Mouse (Mus musculus) retina, postnatal 1 day (tissue): ENCODE results near the gene Aptx.

ENCODE experiments used
- DNase-seq: peaks from one replicate; pipeline ENCODE4 v3.0.0-alpha.2; 2012

The Aptx gene

DNA sequence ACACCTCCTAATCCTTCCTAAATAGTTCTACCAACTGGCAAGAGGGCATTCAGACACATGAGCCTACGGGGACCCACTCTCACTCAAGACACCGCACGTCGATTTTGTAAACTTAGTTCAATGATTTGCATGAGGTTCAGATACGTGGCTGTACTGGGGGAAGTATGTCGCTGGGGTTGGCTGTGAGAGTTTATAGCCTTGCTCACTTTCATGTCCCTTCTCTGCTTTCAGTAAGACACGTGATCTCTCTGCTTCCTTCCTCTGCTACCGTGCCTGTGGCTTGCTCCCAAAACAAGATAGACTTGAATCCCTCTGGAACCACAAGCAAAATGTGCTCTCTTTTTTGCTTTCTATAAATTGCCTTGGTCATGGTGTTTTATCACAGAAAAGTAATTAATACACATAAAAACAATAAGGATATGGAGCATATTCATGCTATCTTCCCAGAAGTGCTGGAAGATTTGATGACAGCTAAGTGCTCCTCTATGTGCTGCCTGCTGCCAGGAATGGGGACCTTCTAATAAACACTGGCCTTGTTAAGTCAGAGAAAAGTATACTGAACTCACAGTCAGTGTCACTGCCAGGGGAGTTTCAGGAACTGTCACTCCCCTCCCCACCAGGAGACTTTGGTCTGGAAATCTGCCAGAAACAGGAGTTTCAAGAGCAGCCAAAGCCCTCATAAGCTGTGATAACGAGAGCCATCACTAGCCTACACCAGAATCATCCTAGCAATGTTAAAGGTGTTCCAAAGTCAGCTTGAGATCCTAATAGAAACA, 36.6 kb downstream of the Aptx start:
- no peak for DNase-seq

DNA sequence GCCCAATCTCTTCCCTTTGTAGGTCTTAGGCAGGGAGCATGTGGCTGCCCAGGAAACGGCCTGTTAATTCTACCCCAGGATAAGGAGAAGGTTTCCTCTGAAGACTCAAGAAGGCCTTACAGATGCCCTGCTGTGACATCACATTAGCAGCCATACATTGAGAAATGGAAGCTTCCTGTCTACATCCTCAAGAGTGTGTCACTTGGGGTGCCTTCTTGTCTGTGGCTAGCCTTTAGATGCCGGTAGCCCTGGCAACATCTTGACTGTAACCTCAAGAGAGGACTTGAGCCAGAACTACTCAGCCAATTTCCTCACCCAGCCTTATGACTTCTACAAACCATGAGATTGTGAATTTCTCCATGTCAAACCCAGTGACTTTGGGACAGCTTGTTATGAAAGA, 51.9 kb downstream of the Aptx start:
- DNase-seq = no peak

DNA sequence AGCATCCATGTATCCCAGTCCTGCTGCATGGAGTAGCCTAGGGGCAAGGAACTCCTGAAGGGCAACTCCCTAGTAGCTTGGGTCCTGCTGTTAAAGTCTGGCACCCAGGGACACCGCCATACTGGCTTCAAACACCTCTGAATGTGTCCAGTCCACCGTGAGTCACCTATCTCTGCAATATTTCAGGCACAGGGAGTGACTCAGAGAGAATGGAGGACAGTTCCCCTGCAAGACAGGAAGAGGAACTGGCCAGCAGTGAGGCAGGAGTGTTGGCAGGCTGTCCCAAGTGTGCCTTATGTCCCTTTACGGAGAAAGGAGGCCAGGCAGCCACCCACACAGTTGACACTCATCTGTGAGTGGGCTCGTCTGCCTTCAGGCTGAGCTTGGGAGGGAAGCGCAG, 53.9 kb downstream of the Aptx start:
- DNase-seq = no peak

DNA sequence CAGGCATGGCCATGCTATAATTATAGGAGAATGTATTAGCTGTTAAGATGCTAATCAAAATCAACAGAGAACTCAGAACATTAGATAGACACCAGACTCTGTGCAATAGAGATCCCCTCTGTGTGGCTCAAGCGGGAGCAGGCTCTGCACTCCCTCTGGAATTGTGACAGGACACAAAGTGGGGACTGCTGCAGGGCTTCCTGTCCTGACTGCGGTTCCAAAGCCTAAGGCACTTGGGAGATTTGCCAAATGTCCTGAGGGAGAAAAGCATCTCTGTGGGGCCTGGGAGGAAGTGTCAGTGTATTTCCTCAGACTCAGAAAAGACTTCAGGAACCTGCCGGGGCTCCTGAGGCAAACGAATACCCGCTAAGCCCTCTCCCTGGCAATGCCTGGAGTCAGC, 59.4 kb downstream of the Aptx start:
- no peak for DNase-seq

DNA sequence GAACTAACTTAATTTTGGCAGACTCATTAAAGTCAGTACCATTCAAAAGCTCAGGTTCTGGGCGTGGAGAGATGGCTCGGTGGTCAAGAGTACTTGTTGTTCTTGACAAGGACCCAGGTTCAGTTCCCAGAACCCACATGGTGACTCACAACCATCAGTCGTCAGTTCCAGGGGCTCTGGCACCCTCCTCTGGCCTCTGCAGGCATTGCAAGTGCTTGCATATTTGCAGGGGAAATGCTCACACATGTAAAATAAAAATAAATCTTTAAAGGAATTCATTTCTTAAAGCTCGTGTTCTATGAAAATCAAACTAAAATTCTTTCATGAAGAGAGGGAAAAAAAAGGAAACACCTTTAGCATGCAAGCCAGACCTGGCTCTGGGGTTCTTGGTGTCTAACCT, 62.0 kb downstream of the Aptx start:
- DNase-seq = no peak
